Mouse (Mus musculus) cortical plate, adult 2 months (tissue): ENCODE measurements around the gene Ppm1f.

ENCODE experiments used
- CTCF ChIP-seq: fragments of 200-500 bp; IDR thresholded peaks from 2 replicates; pipeline ENCODE4 v1.5.1; 2011; ENCODE audit warnings: mild to moderate bottlenecking, control low read depth, low read length; ENCODE audit not compliant: insufficient read depth; ENCODE audit errors: extremely low read depth
- POLR2A ChIP-seq: fragments of 200-500 bp; IDR thresholded peaks from 2 replicates; pipeline ENCODE4 v1.6.1; 2011; ENCODE audit warnings: mild to moderate bottlenecking, low read length, control low read depth; ENCODE audit not compliant: insufficient read depth; ENCODE audit errors: extremely low read depth

GRCm38 (mm10) chr16:16959907-16960306 is 63.6 kb downstream of the Ppm1f start:
- TF ChIP-seq CTCF (no peak), POLR2A (no peak)
